ENCODE assay signal across 13 mouse cellular contexts in genomic region chr9:64985037-64985794, GRCm38 (mm10). TPM values are rescaled to one million over a fixed set of nuclear protein-coding genes. Genes with fewer than 3 reads are reported as not detected.
DNase-seq lines count a peak whose midpoint lies in the region; ATAC-seq and TF ChIP-seq lines count a peak whose summit lies in the region.
"Had no signal": no experiment of that assay in that cellular context is flagged by ENCODE, and none has a peak within 500 bp of the region (broad histone marks: within the 10 kb centered on the region; RNA-seq: fewer than 3 reads in every experiment).

No protein-coding gene starts in this region.

- no peak for TF ChIP-seq CTCF in cerebellum, adult 2 months (IDR thresholded peaks at IDR 0.05; ENCODE audit: borderline replicate concordance, insufficient read depth, low read depth, low read length)

- ATAC-seq in frontal cortex, adult (ENCODE audit: low TSS enrichment) = peak; percentile 22; the same call in 1 of the 2 replicates
- ATAC-seq in megakaryocyte, adult 5-6 weeks (ENCODE audit: poor library complexity, severe bottlenecking) = no peak
- peak; percentile 91 for ATAC-seq in liver, embryonic 16.5 days (ENCODE audit: low read depth)
- ATAC-seq: hindbrain, embryonic 16.5 days had no signal

- no peak for DNase-seq in frontal cortex, postnatal 14 days (ENCODE audit: low spot score in 2 of 2)
- DNase-seq in c-Kit-positive CD71-negative TER-119-negative erythroid progenitor cells, embryonic 14.5 days (ENCODE audit: low read depth) = peak; percentile 10
- no peak for DNase-seq in adrenal gland, postnatal 4 days (ENCODE audit: low spot score in 2 of 2)
- DNase-seq in cerebellum, adult 2 months = no peak
- DNase-seq: B cell, adult 2 months; cerebellum, adult 9-10 months; lung, adult 2 months had no signal

- 29% methylated on average over 8 of the region's 8 CpGs for WGBS in liver, embryonic 16.5 days (ENCODE audit: insufficient replicate concordance)
- 70% methylated on average over 8 of the region's 8 CpGs for WGBS in cerebellum, adult 2 months

- H3K4me3 ChIP-seq in megakaryocyte, embryonic 14.5 days (replicated peaks) = peak overlapping the region; percentile 76
- no peak overlapping the region for H3K4me3 ChIP-seq in liver, embryonic 16.5 days (ENCODE audit: low read depth, low read length)
- H3K4me3 ChIP-seq in cerebellum, adult 2 months (replicated peaks; ENCODE audit: insufficient read depth, low read depth, low read length) = no peak overlapping the region

- no peaks in the 10 kb centered on the region for H3K9me3 ChIP-seq in megakaryocyte, embryonic 14.5 days
- no peaks in the 10 kb centered on the region for H3K9me3 ChIP-seq in liver, embryonic 16.5 days (replicated peaks; ENCODE audit: control insufficient read depth, low read length)

- TF ChIP-seq POLR2A in cerebellum, adult 2 months (IDR thresholded peaks at IDR 0.05; ENCODE audit: borderline replicate concordance, insufficient read depth, low read length) = no peak

- H3K4me1 ChIP-seq in megakaryocyte, embryonic 14.5 days = peaks cover 40% of the 10 kb centered on the region
- peaks cover 14% of the 10 kb centered on the region for H3K4me1 ChIP-seq in liver, embryonic 16.5 days (ENCODE audit: control insufficient read depth, low read depth, low read length)
- no peaks in the 10 kb centered on the region for H3K4me1 ChIP-seq in cerebellum, adult 2 months (ENCODE audit: control insufficient read depth, insufficient read depth, low read length)

- peak overlapping the region; percentile 39; the same call in 1 of the 2 replicates for H3K27ac ChIP-seq in liver, embryonic 16.5 days (ENCODE audit: low read length)
- no peak overlapping the region for H3K27ac ChIP-seq in cerebellum, adult 2 months (ENCODE audit: insufficient read depth, low read length)

- H3K27me3 ChIP-seq in megakaryocyte, embryonic 14.5 days (replicated peaks) = no peaks in the 10 kb centered on the region
- no peaks in the 10 kb centered on the region for H3K27me3 ChIP-seq in liver, embryonic 16.5 days (ENCODE audit: control insufficient read depth, insufficient read depth, low read depth, low read length)
- H3K27me3 ChIP-seq in cerebellum, adult 2 months (ENCODE audit: control insufficient read depth, insufficient read depth, low read length) = no peaks in the 10 kb centered on the region

- no peak overlapping the region for H3K9ac ChIP-seq in liver, embryonic 16.5 days (ENCODE audit: low read depth, low read length)

- H3K4me2 ChIP-seq in liver, embryonic 16.5 days (ENCODE audit: low read depth, low read length) = peak overlapping the region; percentile 21

- peaks cover 99% of the 10 kb centered on the region for H3K36me3 ChIP-seq in megakaryocyte, embryonic 14.5 days (replicated peaks; ENCODE audit: low read length)
- H3K36me3 ChIP-seq in liver, embryonic 16.5 days (ENCODE audit: control insufficient read depth, insufficient read depth) = peaks cover 52% of the 10 kb centered on the region

RNA-seq across cellular contexts. Expression of gene Ints14, which starts 24.5 kb away (rescaled TPM):
- polyA plus RNA-seq in megakaryocyte, embryonic 14.5 days (2012; ENCODE audit: insufficient read depth, low replicate concordance) = 37.0 and 41.7 TPM in 2 replicates
- 21.5 and 25.4 TPM in 2 replicates for total RNA-seq in megakaryocyte, adult 5-6 weeks (2015)
- 20.7 and 24.0 TPM in 2 replicates for total RNA-seq in megakaryocyte, adult 5-6 weeks (2017)
- 19.1 and 20.9 TPM in 2 replicates for polyA plus RNA-seq in liver, embryonic 16.5 days (2015; fragmentation: Nextera tagmentation; extraction: Ambion mirVana)
- 10 to 100 TPM; 36.8 to 37.0 TPM for total RNA-seq in adrenal gland, postnatal 4 days (2021)
- 24.1 and 26.4 TPM in 2 replicates for polyA plus RNA-seq in cerebellum, adult 2 months (2012; rRNA removed)

RNA-seq across cellular contexts. Expression of gene Slc24a1, which starts 33.8 kb away (rescaled TPM):
- 0.85 TPM in 1 of 2 replicates, not detected in the other for polyA plus RNA-seq in megakaryocyte, embryonic 14.5 days (2012; ENCODE audit: insufficient read depth, low replicate concordance)
- not detected in 2 replicates for total RNA-seq in megakaryocyte, adult 5-6 weeks (2015)
- total RNA-seq in megakaryocyte, adult 5-6 weeks (2017) = not detected in 2 replicates
- 0.05 and 0.07 TPM in 2 replicates for polyA plus RNA-seq in liver, embryonic 16.5 days (2015; fragmentation: Nextera tagmentation; extraction: Ambion mirVana)
- total RNA-seq in adrenal gland, postnatal 4 days (2021) = under 1 TPM in 1 of 2 experiments, not detected in 1; 0.08 TPM
- polyA plus RNA-seq in cerebellum, adult 2 months (2012; rRNA removed) = 0.02 and 0.03 TPM in 2 replicates
- polyA plus RNA-seq: kidney, embryonic 16.5 days had no signal

RNA-seq across cellular contexts. Expression of gene Hacd3, which starts 36.3 kb away (rescaled TPM):
- polyA plus RNA-seq in megakaryocyte, embryonic 14.5 days (2012; ENCODE audit: insufficient read depth, low replicate concordance) = 0.81 and 1.6 TPM in 2 replicates
- 10.6 and 12.9 TPM in 2 replicates for total RNA-seq in megakaryocyte, adult 5-6 weeks (2015)
- total RNA-seq in megakaryocyte, adult 5-6 weeks (2017) = 21.3 and 23.7 TPM in 2 replicates
- 63.3 and 68.4 TPM in 2 replicates for polyA plus RNA-seq in liver, embryonic 16.5 days (2015; fragmentation: Nextera tagmentation; extraction: Ambion mirVana)
- 100 to 1,000 TPM; 201 to 209 TPM for total RNA-seq in adrenal gland, postnatal 4 days (2021)
- polyA plus RNA-seq in cerebellum, adult 2 months (2012; rRNA removed) = 150 and 152 TPM in 2 replicates

RNA-seq across cellular contexts. Expression of gene Dpp8, which starts 47.0 kb away (rescaled TPM):
- polyA plus RNA-seq in megakaryocyte, embryonic 14.5 days (2012; ENCODE audit: insufficient read depth, low replicate concordance) = 0.41 and 2.4 TPM in 2 replicates
- total RNA-seq in megakaryocyte, adult 5-6 weeks (2015) = 61.6 and 75.7 TPM in 2 replicates
- 93.8 and 113 TPM in 2 replicates for total RNA-seq in megakaryocyte, adult 5-6 weeks (2017)
- 18.8 and 20.1 TPM in 2 replicates for polyA plus RNA-seq in liver, embryonic 16.5 days (2015; fragmentation: Nextera tagmentation; extraction: Ambion mirVana)
- total RNA-seq in adrenal gland, postnatal 4 days (2021) = 10 to 100 TPM; 94.2 to 94.8 TPM
- polyA plus RNA-seq in cerebellum, adult 2 months (2012; rRNA removed) = 76.6 and 85.8 TPM in 2 replicates

Comparison
In these comparisons a context has a peak if more than half of its experiments do, and no peak if none do; other contexts are left out.
1. RNA of gene Hacd3, which starts 36.3 kb away (polyA plus RNA-seq): 150 to 152 TPM in cerebellum, adult 2 months and 63.3 to 68.4 TPM in liver, embryonic 16.5 days; 0.81 to 1.6 TPM in megakaryocyte, embryonic 14.5 days; every median in the first group is over 10 times any median in the second.